Mouse (Mus musculus) midbrain, embryonic 10.5 days (tissue): ENCODE data around the gene Mad2l2. TPM values are rescaled to one million over a fixed set of nuclear protein-coding genes. Genes with fewer than 3 reads are reported as not detected.

Source experiments
- DNase-seq: peaks from one replicate; pipeline ENCODE4 v3.0.0-alpha.2; 2017; ENCODE audit warnings: low spot score
- H3K27ac ChIP-seq: fragments of 300-500 bp; sonication (generic); replicated peaks from 2 replicates; pipeline ENCODE4 v1.5.1; 2016; ENCODE audit warnings: mild to moderate bottlenecking
- H3K27me3 ChIP-seq: fragments of 300-500 bp; sonication (generic); 2 replicates; pipeline ENCODE4 v1.6.1; 2016; ENCODE audit warnings: low read depth, mild to moderate bottlenecking; ENCODE audit not compliant: poor library complexity, severe bottlenecking
- H3K36me3 ChIP-seq: fragments of 300-500 bp; sonication (generic); 2 replicates; pipeline ENCODE4 v1.6.1; 2016; ENCODE audit warnings: mild to moderate bottlenecking, moderate library complexity
- H3K4me1 ChIP-seq: fragments of 300-500 bp; sonication (generic); 2 replicates; pipeline ENCODE4 v1.6.1; 2016
- H3K4me3 ChIP-seq: fragments of 300-500 bp; sonication (generic); 2 replicates; pipeline ENCODE4 v1.5.1; 2016; ENCODE audit warnings: mild to moderate bottlenecking, moderate library complexity
- H3K9me3 ChIP-seq: fragments of 300-500 bp; sonication (generic); replicated peaks from 2 replicates; pipeline ENCODE4 v1.6.1; 2016; ENCODE audit warnings: mild to moderate bottlenecking
- WGBS: fragments of 180-500 bp; shearing (Covaris S2); methylation state at CpG from one replicate; pipeline ENCODE4 v1.1.7; 2016; 5-methylcytosine and 5-hydroxymethylcytosine counted together
- polyA plus RNA-seq: library from polyadenylated mRNA; unstranded; fragments of >200 nt; fragmentation: Nextera tagmentation; extraction: Ambion mirVana; gene quantifications from 2 replicates; pipeline ENCODE4 v1.2.1, GENCODE M21; 2016

Gene Mad2l2
- polyA plus RNA-seq, 1 experiment from 2014 or later: 72.6 TPM

- Histone ChIP-seq H3K27me3 (peaks cover 6% of the 10 kb centered on the region; the same call in 1 of the 2 replicates), H3K4me1 (peaks cover 43% of the 10 kb centered on the region), H3K36me3 (peaks cover 66% of the 10 kb centered on the region), H3K9me3 (no peaks in the 10 kb centered on the region), H3K4me3 (no peak overlapping the region), H3K27ac (no peak overlapping the region)
- 89% methylated on average over 4 of the region's 4 CpGs for WGBS
- no peak for DNase-seq
Observed at GRCm38 (mm10) chr4:148154006-148154405, 23.8 kb downstream of the Mad2l2 start.

GRCm38 (mm10) chr4:148154982-148155381, 24.8 kb downstream of the Mad2l2 start:
- DNase-seq: peak; percentile 28
- Histone ChIP-seq H3K36me3 (peaks cover 62% of the 10 kb centered on the region), H3K4me3 (no peak overlapping the region), H3K4me1 (peaks cover 45% of the 10 kb centered on the region), H3K27me3 (0 out of 2 replicates have a peak, but pooled peaks cover 6% of the 10 kb centered on the region), H3K27ac (no peak overlapping the region), H3K9me3 (no peaks in the 10 kb centered on the region)
- 75% methylated on average over 3 of the region's 3 CpGs for WGBS

DNA sequence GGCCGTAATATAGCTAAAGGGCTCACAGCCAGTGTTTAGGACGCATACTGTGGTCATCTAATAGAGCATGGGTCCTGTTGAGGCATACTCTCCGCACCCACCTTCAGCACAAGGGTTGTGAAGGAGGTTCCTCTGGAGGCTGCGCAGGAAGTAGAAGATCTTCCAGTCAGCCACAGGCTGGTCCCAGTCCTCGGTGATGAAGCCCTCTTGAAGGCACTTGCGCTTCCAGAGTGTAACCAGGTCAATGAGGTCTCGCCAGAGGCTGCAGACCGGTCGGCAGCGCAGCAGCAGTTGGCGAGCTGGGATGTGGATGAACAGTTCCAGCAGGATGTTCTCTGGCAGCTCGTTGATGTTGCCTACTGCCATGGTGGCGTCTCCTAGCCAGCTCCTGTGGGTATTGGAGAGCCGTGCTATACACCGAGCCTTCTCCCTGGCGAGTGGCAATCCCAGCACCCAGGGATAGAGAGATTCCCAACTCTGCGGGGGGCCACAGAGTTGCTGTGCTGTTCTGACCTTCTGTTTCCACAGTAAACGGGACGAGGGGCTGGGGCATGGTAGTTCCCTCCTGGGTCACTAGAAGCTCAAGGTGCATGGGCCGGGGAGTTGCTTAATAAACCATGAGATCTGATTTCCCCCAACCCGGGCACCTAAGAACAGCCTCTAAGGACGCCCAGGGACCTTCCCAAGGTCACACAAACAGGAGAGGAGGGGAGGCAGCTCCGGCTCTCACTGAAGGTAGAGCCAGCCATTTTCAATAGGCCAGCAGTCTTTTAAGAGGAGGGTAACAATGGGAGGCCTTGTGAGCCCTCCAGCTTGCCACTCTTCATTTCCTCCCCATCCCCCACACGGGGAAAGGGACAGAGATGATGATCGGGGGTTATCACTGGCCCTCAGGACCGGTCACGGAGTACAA, 28.5 kb downstream of the Mad2l2 start:
- Histone ChIP-seq H3K4me1 (peaks cover 44% of the 10 kb centered on the region), H3K4me3 (peak overlapping the region; percentile 83), H3K36me3 (peaks cover 49% of the 10 kb centered on the region), H3K27me3 (peaks cover 43% of the 10 kb centered on the region), H3K9me3 (no peaks in the 10 kb centered on the region), H3K27ac (peak overlapping the region; percentile 93)
- 25% methylated on average over 27 of the region's 27 CpGs for WGBS
- peak; percentile 52 for DNase-seq

GRCm38 (mm10) chr4:148159544-148160435, 29.6 kb downstream of the Mad2l2 start:
- H3K27ac ChIP-seq: peak overlapping the region; percentile 93
- peak overlapping the region; percentile 83 for H3K4me3 ChIP-seq
- no peaks in the 10 kb centered on the region for H3K9me3 ChIP-seq
- DNase-seq: peak; percentile 98
- peaks cover 55% of the 10 kb centered on the region for H3K4me1 ChIP-seq
- under 1% methylated on average over 55 of the region's 55 CpGs for WGBS
- peaks cover 54% of the 10 kb centered on the region for H3K27me3 ChIP-seq
- peaks cover 38% of the 10 kb centered on the region for H3K36me3 ChIP-seq

- Histone ChIP-seq H3K4me3 (peak within 1 kb of the TSS; percentile 83), H3K27me3 (peaks cover 64% of the 10 kb centered on the region), H3K27ac (peak within 1 kb of the TSS; percentile 93), H3K4me1 (peaks cover 64% of the 10 kb centered on the region), H3K9me3 (no peaks in the 10 kb centered on the region), H3K36me3 (peaks cover 29% of the 10 kb centered on the region)
- DNase-seq: no peak
- WGBS: 1% methylated on average over 43 of the region's 43 CpGs
Observed at GRCm38 (mm10) chr4:148160436-148161390, 30.5 kb downstream of the Mad2l2 start, which contains the start of the genes Fbxo44 and Fbxo2. Gene Fbxo44 (minus strand): TSS chr4:148160482. Gene Fbxo2 (plus strand): TSS chr4:148160621.

GRCm38 (mm10) chr4:148164002-148164439, 33.8 kb downstream of the Mad2l2 start:
- H3K27me3 ChIP-seq: peaks cover 89% of the 10 kb centered on the region
- H3K9me3 ChIP-seq: no peaks in the 10 kb centered on the region
- DNase-seq: peak; percentile 79
- H3K27ac ChIP-seq: peak overlapping the region; percentile 33; the same call in 1 of the 2 replicates
- H3K36me3 ChIP-seq: no peaks in the 10 kb centered on the region
- H3K4me3 ChIP-seq: peak overlapping the region; percentile 49
- peaks cover 66% of the 10 kb centered on the region for H3K4me1 ChIP-seq
- WGBS: under 1% methylated on average over 29 of the region's 29 CpGs

- no peaks in the 10 kb centered on the region for H3K9me3 ChIP-seq
- under 1% methylated on average over 16 of the region's 16 CpGs for WGBS
Observed at GRCm38 (mm10) chr4:148164461-148164860, 34.3 kb downstream of the Mad2l2 start.

GRCm38 (mm10) chr4:148165551-148165950, 35.4 kb downstream of the Mad2l2 start:
- peaks cover 98% of the 10 kb centered on the region for H3K27me3 ChIP-seq
- peaks cover 59% of the 10 kb centered on the region for H3K4me1 ChIP-seq
- no peaks in the 10 kb centered on the region for H3K36me3 ChIP-seq
- DNase-seq: no peak
- H3K9me3 ChIP-seq: no peaks in the 10 kb centered on the region
- 4% methylated on average over 17 of the region's 17 CpGs for WGBS
- 0 out of 2 replicates have a peak overlapping the region, but pooled peaks have one; percentile 18 for H3K4me3 ChIP-seq
- H3K27ac ChIP-seq: no peak overlapping the region

More at GRCm38 (mm10) chr4:148164461-148164860, 34.3 kb downstream of the Mad2l2 start:
- no peak for DNase-seq
- peaks cover 64% of the 10 kb centered on the region for H3K4me1 ChIP-seq
- H3K4me3 ChIP-seq: peak overlapping the region; percentile 49
- peaks cover 93% of the 10 kb centered on the region for H3K27me3 ChIP-seq
- no peak overlapping the region for H3K27ac ChIP-seq
- no peaks in the 10 kb centered on the region for H3K36me3 ChIP-seq

GRCm38 (mm10) chr4:148166431-148166830, 36.2 kb downstream of the Mad2l2 start:
- peak overlapping the region; percentile 32 for H3K4me3 ChIP-seq
- H3K27me3 ChIP-seq: peaks cover 95% of the 10 kb centered on the region
- H3K36me3 ChIP-seq: no peaks in the 10 kb centered on the region
- 8% methylated on average over 10 of the region's 10 CpGs for WGBS
- peaks cover 56% of the 10 kb centered on the region for H3K4me1 ChIP-seq
- DNase-seq: peak; percentile 55
- no peak overlapping the region; the same call in 1 of the 2 replicates for H3K27ac ChIP-seq
- no peaks in the 10 kb centered on the region for H3K9me3 ChIP-seq

- H3K4me1 ChIP-seq: peaks cover 56% of the 10 kb centered on the region
- 14% methylated on average over 4 of the region's 4 CpGs for WGBS
- no peak overlapping the region; the same call in 1 of the 2 replicates for H3K27ac ChIP-seq
- no peaks in the 10 kb centered on the region for H3K9me3 ChIP-seq
- H3K36me3 ChIP-seq: no peaks in the 10 kb centered on the region
- peak overlapping the region; percentile 32 for H3K4me3 ChIP-seq
- DNase-seq: peak; percentile 73
- H3K27me3 ChIP-seq: peaks cover 95% of the 10 kb centered on the region
Observed at GRCm38 (mm10) chr4:148166986-148167385, 36.8 kb downstream of the Mad2l2 start.

- WGBS: 30% methylated on average over 7 of the region's 7 CpGs
- H3K4me1 ChIP-seq: peaks cover 62% of the 10 kb centered on the region
- H3K27me3 ChIP-seq: peaks cover 95% of the 10 kb centered on the region
- no peaks in the 10 kb centered on the region for H3K36me3 ChIP-seq
- no peak overlapping the region for H3K27ac ChIP-seq
- DNase-seq: peak; percentile 70
- no peak overlapping the region for H3K4me3 ChIP-seq
- H3K9me3 ChIP-seq: no peaks in the 10 kb centered on the region
Observed at GRCm38 (mm10) chr4:148168287-148168686, 38.1 kb downstream of the Mad2l2 start.
